Mouse (Mus musculus) left cerebral cortex, adult 2 months (tissue): Measurements from ENCODE around the gene Ccdc173. TPM values are rescaled to one million over a fixed set of nuclear protein-coding genes. Genes with fewer than 3 reads are reported as not detected.
A peak's percentile ranks its signal among the peaks of the same experiment; 100 is the strongest.
"Not testable (repeated sequence)": the region's sequence is repeated elsewhere in the genome, so short reads cannot be mapped to it uniquely, and the experiment has no call there.

Source experiments
- DNase-seq, 2 experiments: peaks; one replicate each; pipeline ENCODE4 v3.0.0; 2021 to 2022; ENCODE audit warnings: low spot score in 2 of 2, mixed read lengths in 1 of 2; ENCODE audit errors: extremely low spot score in 1 of 2
- H3K27ac ChIP-seq: fragments of 200-600 bp; 2 replicates; pipeline ENCODE4 v1.8.1; 2022
- H3K4me3 ChIP-seq: fragments of 200-600 bp; 2 replicates; pipeline ENCODE4 v1.8.1; 2022
- CTCF ChIP-seq: fragments of 200-600 bp; IDR thresholded peaks from 2 replicates; pipeline ENCODE4 v1.8.1; 2022; ENCODE audit warnings: antibody characterized with exemption, mild to moderate bottlenecking, moderate library complexity
- intact Hi-C: fragments of 180-260 bp; cut with DNase I; formaldehyde crosslinking; loops from one replicate; pipeline ENCODE4 v1.15.1; 2025
- total RNA-seq, 2 experiments: library from RNA; stranded (reverse); gene quantifications; 2 replicates each; pipeline ENCODE4 v1.2.3; 2021

Ccdc173 gene
- total RNA-seq, 2 experiments from 2014 or later = 2.8 to 3.3 TPM

DNA sequence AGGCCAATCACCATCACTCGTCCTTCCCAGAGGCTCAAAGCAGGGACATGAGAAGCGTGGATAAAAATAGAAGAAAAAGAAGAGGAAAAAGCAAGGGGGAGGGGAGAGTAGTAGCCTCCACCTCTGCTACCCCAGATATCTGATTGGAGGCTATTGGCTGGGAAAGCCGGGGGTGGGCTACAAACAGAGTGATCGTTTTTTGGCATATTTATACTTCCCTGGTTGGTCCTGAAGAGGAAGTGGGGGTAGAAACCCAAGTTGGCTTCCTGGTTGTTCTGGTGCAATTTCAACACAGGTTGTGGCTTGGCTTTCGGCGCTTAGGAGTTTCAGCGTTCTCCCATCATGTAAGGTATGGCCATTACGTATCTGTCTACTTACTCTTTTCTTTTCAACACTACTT lies 32.3 kb upstream of the Ccdc173 start, which contains the start of gene Klhl23:
Klhl23 (plus strand) TSS at position 234 of the 400 bp plus-strand sequence.
- Histone ChIP-seq H3K4me3 (peak within 1 kb of the TSS; percentile 67), H3K27ac (peak within 1 kb of the TSS; percentile 88)
- no peak for TF ChIP-seq CTCF
- DNase-seq = no peak
- intact Hi-C loops = loop anchor here (2.0 kb wide), 1 partner anchor 33 kb away; the partner anchor contains the start of genes Ccdc173 and Phospho2

DNA sequence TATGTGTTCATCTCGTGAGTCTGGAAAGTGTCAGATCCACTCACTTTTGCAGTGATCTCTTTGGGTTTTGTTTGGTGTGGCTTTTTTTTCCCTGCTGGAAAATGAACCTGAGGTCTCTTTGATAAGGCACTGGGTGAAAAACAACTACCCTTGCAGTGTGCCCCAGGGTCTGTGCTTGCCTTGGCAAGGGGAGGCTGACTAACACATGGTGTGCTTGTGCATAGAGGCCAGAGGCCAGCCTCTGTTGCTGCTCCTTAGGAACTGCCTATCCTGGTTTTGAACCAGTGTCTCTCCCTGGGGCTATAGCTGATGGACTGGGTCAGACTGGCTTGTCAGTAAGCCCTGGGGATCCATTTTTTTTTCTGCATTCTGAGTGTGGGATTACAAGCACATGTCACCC lies 30.8 kb upstream of the Ccdc173 start:
- TF ChIP-seq CTCF = no peak
- Histone ChIP-seq H3K4me3 (no peak overlapping the region), H3K27ac (no peak overlapping the region)
- intact Hi-C loops = no loop called here
- no peak for DNase-seq

DNA sequence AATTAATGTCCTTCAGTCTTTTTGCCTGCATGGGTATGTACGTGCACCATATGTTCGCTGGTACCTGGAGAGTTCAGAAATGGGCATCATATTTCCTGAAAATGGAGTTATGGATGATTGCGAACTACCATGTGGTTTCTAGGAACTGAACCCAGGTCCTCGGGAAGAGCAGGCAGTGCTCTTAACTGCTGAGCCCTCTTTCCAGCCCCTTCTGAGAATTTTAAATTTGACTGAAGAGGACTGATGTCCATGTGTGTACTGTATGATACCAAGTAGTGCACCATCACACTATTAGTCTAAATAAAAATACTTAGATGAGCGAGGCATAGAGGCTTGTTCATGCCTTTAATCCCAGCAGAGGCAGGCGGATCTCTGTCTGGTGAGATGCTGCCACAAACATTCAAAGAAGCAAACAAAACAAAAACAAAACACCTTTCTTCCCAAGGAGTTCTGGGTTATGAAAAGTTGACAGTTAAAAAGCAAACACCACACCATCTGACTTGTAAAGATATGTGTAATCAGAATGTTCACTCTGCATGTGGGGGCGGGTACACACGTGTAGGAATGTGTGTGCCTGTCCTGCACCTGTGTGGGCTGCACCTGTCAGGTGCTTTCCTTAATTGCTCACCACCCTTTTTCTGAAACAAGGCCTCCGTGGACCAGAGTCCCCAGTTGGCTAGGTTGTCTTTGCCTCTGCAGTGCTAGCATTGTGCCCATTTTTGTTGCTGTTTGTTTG lies 29.1 kb upstream of the Ccdc173 start:
- DNase-seq = no peak
- H3K4me3 ChIP-seq = no peak overlapping the region
- H3K27ac ChIP-seq = no peak overlapping the region
- intact Hi-C loops = no loop called here
- TF ChIP-seq CTCF = no peak

DNA sequence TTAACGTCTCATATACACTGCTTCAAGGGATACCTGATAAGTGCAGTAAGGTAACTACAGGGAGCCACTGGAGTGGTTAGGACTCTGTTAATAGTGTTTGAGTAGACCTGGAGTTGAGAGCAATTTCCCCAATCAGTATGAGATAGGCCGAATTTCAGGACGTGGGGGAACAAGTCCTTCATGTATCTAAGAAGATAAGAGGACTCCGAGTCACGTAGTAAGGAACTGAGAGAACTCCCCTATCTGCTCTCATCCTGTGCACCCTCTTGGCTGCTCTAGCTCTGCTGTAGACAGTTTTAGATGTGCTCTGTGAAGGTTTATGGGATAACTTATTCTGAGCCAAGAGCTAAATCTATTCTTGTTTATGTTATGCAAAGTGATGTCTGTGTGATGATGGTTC lies 27.2 kb upstream of the Ccdc173 start:
- intact Hi-C loops = no loop called here
- TF ChIP-seq CTCF = no peak
- no peak for DNase-seq
- no peak overlapping the region for H3K4me3 ChIP-seq
- peak overlapping the region; percentile 45 for H3K27ac ChIP-seq

DNA sequence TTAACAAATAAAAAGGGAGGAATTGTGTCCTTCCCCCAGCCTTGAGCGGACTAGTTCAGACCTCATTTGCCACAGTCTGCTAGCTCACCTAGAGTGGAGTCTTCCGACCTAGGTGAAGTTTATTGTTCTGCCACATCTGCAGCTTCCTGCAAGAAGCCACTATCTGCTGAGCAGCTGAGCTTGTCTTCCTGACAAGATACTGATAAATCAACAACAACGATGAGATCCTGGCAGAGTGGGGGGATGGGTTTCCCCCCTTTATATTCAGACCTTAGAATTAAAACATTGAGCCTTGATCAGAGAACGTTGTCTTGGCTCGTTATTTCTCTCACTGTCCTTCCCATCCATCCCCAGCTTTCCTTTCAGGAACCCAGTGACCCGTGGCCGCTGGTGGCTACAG lies 22.0 kb upstream of the Ccdc173 start:
- H3K27ac ChIP-seq, DNase-seq, H3K4me3 ChIP-seq, intact Hi-C loops: not testable (repeated sequence)

DNA sequence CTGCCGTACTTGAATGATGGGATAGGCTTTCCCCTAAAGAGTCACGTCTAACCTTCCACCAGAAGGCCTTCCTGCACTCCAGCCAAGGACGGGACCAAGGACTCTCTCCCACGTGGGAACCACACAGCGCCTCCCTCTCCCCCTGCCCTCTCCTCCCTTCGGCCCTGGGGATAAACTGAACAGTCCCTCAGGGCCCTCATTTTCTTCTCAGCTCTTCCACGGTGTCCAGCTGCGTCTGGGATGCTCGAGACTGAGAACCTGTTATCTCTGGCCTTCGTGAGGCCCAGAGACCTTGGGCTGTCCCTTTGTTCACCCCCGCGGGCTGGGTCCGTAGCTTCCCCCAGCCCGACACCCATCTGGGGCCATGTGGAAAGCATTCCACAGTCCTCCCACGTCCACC lies 20.8 kb upstream of the Ccdc173 start:
- DNase-seq = no peak
- intact Hi-C loops = no loop called here
- no peak overlapping the region for H3K27ac ChIP-seq
- TF ChIP-seq CTCF = no peak
- H3K4me3 ChIP-seq = no peak overlapping the region

DNA sequence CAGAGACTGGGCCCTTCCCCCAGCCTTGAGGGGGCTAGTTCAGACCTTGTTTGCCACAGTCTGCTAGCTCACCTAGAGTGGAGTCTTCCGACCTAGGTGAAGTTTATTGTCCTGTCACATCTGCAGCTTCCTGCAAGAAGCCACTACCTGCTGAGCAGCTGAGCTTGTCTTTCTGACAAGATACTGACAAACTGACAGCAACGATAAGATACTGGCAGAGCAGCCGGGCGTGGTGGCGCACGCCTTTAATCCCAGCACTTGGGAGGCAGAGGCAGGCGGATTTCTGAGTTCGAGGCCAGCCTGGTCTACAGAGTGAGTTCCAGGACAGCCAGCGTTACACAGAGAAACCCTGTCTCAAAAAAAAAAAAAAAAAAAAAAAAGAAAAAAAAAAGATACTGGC lies 15.3 kb upstream of the Ccdc173 start:
- H3K27ac ChIP-seq, H3K4me3 ChIP-seq: not testable (repeated sequence)
- intact Hi-C loops = loop anchor here (5.0 kb wide), 1 partner anchor 48 kb away; no protein-coding TSS in a partner anchor

DNA sequence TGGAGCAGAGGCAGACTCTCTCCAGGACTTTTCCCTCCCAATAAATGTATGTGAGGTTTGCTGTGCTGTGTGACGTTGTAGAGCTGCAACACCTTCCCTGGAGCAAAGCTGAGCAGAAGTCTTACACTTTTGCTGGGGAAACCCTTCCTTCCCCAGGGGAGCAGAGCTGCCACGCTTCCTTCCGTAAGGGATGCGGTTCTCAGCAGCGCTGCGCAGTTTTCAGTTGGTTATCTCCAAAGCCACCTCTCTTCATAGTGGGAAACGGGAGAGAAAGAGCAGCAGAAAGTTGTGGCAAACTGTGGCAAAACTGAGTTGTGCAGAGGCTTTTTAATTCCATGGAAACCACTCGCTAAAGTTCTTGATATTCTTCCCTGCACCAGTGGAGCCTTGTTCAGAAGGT lies 14.4 kb upstream of the Ccdc173 start:
- intact Hi-C loops = loop anchor here (5.0 kb wide), 1 partner anchor 49 kb away; no protein-coding TSS in a partner anchor
- no peak for TF ChIP-seq CTCF
- no peak overlapping the region for H3K27ac ChIP-seq
- no peak for DNase-seq
- no peak overlapping the region for H3K4me3 ChIP-seq

More for the DNA sequence above, 15.3 kb upstream of the Ccdc173 start:
- not testable (repeated sequence) for DNase-seq

DNA sequence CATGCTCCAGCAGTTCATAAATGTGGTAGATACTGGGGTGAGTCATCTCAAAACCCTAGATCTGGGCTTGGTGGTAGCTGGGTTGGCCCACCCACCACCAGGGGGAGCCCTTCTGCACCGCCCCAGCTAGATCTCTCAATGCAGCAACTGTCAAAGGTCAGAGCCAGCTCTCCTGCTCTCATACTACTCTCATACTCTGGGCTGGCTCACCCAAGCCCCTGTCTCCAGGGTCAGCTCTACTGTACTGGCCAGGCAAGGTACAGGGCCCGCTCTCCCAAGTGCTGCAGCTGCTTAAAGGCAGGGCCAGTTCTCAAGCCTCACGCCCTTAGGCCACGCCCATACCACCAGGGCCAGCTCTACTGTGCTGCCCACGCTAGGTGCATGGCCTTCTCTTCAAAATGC lies 13.5 kb upstream of the Ccdc173 start:
- intact Hi-C loops = loop anchor here (5.0 kb wide), 1 partner anchor 49 kb away; no protein-coding TSS in a partner anchor
- TF ChIP-seq CTCF = peak; percentile 74
- H3K27ac ChIP-seq = no peak overlapping the region
- H3K4me3 ChIP-seq = no peak overlapping the region
- peak in 1 of 2 experiments; percentile 47 for DNase-seq

DNA sequence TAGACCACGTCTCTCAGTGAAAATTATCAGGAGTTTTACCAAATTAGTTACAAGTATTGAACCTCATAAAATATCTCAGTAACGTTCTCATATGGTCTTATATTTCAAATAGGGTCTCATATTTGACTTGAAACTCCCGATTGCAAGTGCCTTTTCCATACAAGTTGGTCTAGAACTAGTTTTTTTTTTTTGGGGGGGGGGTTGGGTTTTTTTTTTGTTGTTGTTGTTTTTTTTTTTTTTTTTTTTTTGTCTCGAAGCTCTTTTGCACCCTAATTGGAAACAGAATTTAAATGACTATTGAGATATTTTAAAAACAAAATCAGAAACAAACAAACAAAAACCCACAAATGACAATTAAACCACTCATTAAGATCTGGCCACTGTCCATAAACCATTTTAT lies 1.3 kb upstream of the Ccdc173 start:
- intact Hi-C loops = loop anchor here (5.0 kb wide), 2 partner anchors 72 to 143 kb away; partner anchors contain the start of genes Bbs5 and Ssb
- no peak for TF ChIP-seq CTCF
- no peak overlapping the region for H3K27ac ChIP-seq
- DNase-seq = no peak
- H3K4me3 ChIP-seq = peak overlapping the region; percentile 84

DNA sequence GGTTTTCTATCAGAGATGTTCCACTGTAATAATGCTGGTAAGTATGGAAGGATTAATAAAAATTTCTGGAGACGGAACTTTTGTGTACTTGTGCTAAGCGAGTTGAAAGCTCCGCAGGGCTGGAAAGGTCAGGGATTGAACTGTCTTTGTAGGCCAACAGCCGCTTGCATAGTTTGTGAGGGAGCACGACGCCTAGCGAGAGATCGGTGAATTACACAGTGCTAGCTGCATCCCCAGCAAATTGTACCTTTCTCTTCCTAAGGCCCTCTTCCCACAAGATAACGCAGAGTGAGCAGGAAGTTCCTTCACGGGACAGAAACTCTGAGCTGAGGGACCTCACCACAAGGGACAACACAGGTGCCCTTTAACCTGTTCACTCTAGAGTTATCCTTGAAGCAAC lies 910 bp upstream of the Ccdc173 start:
- Histone ChIP-seq H3K27ac (peak overlapping the region; percentile 70), H3K4me3 (peak overlapping the region; percentile 84)
- intact Hi-C loops = loop anchor here (5.0 kb wide), 2 partner anchors 72 to 143 kb away; partner anchors contain the start of genes Bbs5 and Ssb
- peak; percentile 82 to 87 for DNase-seq
- TF ChIP-seq CTCF = peak; percentile 91

DNA sequence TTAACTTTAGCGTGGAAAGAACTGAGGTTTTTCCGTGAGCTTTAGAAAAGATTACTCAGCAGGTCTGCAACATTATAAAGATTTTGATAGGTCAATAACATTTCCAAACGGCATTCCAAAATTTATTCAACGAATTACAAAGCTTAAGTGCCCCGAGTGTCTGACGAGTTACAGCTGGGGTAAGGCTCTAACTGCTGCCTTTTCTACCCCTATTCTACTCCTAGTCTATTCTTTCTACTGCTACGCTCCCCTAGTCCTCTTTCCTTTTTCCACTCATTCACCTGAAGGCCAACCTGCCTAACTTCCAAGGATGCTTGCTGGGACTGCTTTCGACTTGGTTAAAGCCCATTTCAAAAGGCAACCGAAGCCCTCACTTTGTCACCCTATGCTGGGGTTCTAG lies 401 bp downstream of the Ccdc173 start:
- Histone ChIP-seq H3K27ac (peak overlapping the region; percentile 79), H3K4me3 (peak overlapping the region; percentile 84)
- TF ChIP-seq CTCF = no peak
- intact Hi-C loops = loop anchor here (2.0 to 5.0 kb wide), 2 partner anchors 34 to 67 kb away; partner anchors contain the start of gene Ppig
- DNase-seq = no peak

DNA sequence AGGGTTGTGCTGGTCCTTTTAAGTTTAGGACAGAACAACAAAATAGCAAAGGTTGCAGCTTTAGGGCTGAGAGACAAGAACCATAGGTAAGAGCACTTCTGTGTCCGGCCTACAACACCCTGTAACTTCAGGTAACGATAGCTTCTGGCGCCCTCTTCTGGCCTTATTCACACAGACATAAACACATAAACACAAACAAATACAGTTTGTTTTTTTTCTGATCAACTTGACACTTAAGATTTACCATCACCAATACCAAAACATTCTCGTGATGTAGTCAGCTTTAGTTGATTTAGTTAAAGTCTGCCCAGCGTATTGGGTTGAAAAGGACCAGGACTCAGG lies 10.6 kb downstream of the Ccdc173 start:
- TF ChIP-seq CTCF = peak; percentile 44
- DNase-seq = no peak
- intact Hi-C loops = no loop called here
- no peak overlapping the region for H3K27ac ChIP-seq
- no peak overlapping the region for H3K4me3 ChIP-seq
